Mouse (Mus musculus) midbrain, embryonic 15.5 days (tissue): ENCODE results near the gene Gm2244. TPM values are rescaled to one million over a fixed set of nuclear protein-coding genes. Genes with fewer than 3 reads are reported as not detected.
"Not testable (repeated sequence)": the region's sequence is repeated elsewhere in the genome, so short reads cannot be mapped to it uniquely, and the experiment has no call there.

ENCODE experiments used
- ATAC-seq: fragments of 200-750 bp; cut with Nextera tagmentation; replicated peaks from 2 replicates; pipeline ENCODE4 v1.8.0; 2017; ENCODE audit warnings: moderate TSS enrichment
- H3K27ac ChIP-seq: fragments of 300-500 bp; sonication (generic); 2 replicates; pipeline ENCODE4 v1.5.1; 2015; ENCODE audit warnings: mild to moderate bottlenecking, inconsistent platforms
- H3K27me3 ChIP-seq: fragments of 300-500 bp; sonication (generic); replicated peaks from 2 replicates; pipeline ENCODE4 v1.6.1; 2015; ENCODE audit warnings: inconsistent platforms
- H3K36me3 ChIP-seq: fragments of 300-500 bp; sonication (generic); replicated peaks from 2 replicates; pipeline ENCODE4 v1.6.1; 2015; ENCODE audit warnings: inconsistent platforms
- H3K4me1 ChIP-seq: fragments of 300-500 bp; sonication (generic); 2 replicates; pipeline ENCODE4 v1.6.1; 2015; ENCODE audit warnings: inconsistent platforms
- H3K4me2 ChIP-seq: fragments of 300-500 bp; sonication (generic); 2 replicates; pipeline ENCODE4 v1.6.1; 2015; ENCODE audit warnings: inconsistent platforms, mild to moderate bottlenecking, moderate library complexity
- H3K4me3 ChIP-seq: fragments of 300-500 bp; sonication (generic); 2 replicates; pipeline ENCODE4 v1.5.1; 2015; ENCODE audit warnings: mild to moderate bottlenecking, inconsistent platforms
- H3K9ac ChIP-seq: fragments of 300-500 bp; sonication (generic); 2 replicates; pipeline ENCODE4 v1.6.1; 2015; ENCODE audit warnings: mild to moderate bottlenecking, inconsistent platforms
- H3K9me3 ChIP-seq: fragments of 300-500 bp; sonication (generic); 2 replicates; pipeline ENCODE4 v1.6.1; 2016; ENCODE audit warnings: inconsistent platforms
- WGBS: fragments of 180-500 bp; shearing (Covaris S2); methylation state at CpG from one replicate; pipeline ENCODE4 v1.1.7; 2015; ENCODE audit warnings: mixed read lengths; 5-methylcytosine and 5-hydroxymethylcytosine counted together
- polyA plus RNA-seq: library from polyadenylated mRNA; unstranded; fragments of >200 nt; fragmentation: Nextera tagmentation; extraction: Ambion mirVana; gene quantifications from 2 replicates; pipeline ENCODE4 v1.2.1, GENCODE M21; 2015

The Gm2244 gene
- 0.41 and 0.49 TPM in 2 replicates for polyA plus RNA-seq

DNA sequence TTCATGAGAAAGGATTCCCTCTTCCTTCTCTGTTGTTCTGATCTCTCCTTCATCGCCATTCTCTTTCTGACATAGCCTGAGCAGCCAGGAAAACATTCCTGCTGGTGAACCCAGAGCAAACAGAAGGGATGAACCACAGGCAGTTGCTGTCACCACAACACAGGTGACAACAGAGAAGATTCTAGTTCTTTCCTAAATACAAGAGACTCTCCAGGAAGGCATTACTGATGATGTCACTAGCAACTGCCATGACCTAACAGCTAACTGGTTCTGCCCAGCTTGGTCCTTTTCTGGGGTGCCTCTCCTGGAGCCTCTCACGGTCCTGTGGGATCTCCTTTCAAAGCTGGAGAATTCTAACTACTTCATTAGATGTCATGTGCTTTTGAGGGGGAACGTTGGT, at the start of gene Gm2244:
Gm2244 (minus strand) TSS at position 101 of the 400 bp plus-strand sequence.
- not testable (repeated sequence) for H3K9ac ChIP-seq, ATAC-seq, H3K4me3 ChIP-seq, H3K27ac ChIP-seq, H3K27me3 ChIP-seq, H3K36me3 ChIP-seq, H3K4me2 ChIP-seq, H3K4me1 ChIP-seq, H3K9me3 ChIP-seq
- 89% methylated on average over 1 of the region's 3 CpGs for WGBS

DNA sequence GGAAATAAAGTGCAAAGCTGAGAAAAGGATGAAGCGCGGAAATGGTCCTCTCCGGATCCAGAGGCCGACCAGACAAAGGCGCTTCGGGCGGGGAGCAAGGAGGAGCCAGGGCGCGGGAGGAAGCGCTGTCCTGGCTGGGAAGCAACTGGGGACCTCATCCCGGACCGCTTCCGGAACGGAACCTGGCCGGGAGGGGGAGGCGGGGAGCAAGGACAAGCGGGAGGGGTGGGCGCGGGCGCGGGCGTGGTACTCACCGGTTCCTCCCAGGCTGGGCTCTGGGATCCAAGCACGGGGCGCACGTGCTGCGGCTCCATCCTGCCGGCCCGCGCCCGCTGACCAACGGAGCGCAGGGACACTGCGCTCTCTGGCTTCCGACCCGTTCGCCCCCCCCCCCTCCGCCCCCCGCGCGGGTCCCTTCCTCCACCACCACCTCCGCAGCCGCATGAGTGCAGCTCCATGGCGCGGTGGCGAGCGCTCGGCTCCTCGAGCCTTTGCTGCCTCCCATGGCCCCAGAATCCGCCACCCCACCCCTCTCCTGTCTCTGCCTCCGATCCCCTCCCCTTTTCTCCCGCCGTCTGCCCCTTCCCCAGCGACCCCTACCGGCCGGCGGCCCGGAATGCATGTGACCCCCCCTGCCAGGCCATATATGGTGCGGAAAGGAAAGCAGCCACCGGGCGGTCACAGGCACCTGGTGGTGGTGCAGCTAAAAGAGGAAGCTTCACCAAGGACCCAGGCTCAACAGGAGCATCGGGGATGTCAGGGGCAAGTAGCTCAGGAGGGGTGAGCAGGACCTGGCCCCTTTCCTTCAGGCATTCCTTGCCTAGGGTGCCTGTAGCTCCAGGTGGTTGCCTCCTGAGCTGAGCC, 35.3 kb upstream of the Gm2244 start, which contains the start of gene Gm2237:
Gm2237 (minus strand) TSS at position 332 of the 864 bp plus-strand sequence.
- H3K27me3 ChIP-seq, H3K36me3 ChIP-seq, H3K9me3 ChIP-seq, H3K4me1 ChIP-seq, ATAC-seq: not testable (repeated sequence)
- Histone ChIP-seq H3K4me3 (peak within 1 kb of the TSS; percentile 47), H3K9ac (peak within 1 kb of the TSS; percentile 48), H3K27ac (peak within 1 kb of the TSS; percentile 70), H3K4me2 (peak within 1 kb of the TSS; percentile 52)
- WGBS = under 1% methylated on average over 31 of the region's 62 CpGs

Other genes with a start within 250 kb of the Gm2244 start
- 1.1 and 1.3 TPM in 2 replicates for gene Gm21738, start 131.0 kb downstream of the Gm2244 start, polyA plus RNA-seq
- 5.9 and 6.2 TPM in 2 replicates for gene Gm2237, start 35.2 kb upstream of the Gm2244 start, polyA plus RNA-seq
- not detected in 2 replicates for gene Gm5458, start 52.6 kb upstream of the Gm2244 start, polyA plus RNA-seq
- 41.0 and 44.4 TPM in 2 replicates for gene Nid2, start 201.3 kb upstream of the Gm2244 start, polyA plus RNA-seq